Mouse (Mus musculus) right cerebral cortex, postnatal 4 days (tissue): Measurements from ENCODE around the gene Ccnd1.

Experiments used
- DNase-seq: peaks from one replicate; pipeline ENCODE4 v3.0.0-alpha.2; 2022

The Ccnd1 gene

DNA sequence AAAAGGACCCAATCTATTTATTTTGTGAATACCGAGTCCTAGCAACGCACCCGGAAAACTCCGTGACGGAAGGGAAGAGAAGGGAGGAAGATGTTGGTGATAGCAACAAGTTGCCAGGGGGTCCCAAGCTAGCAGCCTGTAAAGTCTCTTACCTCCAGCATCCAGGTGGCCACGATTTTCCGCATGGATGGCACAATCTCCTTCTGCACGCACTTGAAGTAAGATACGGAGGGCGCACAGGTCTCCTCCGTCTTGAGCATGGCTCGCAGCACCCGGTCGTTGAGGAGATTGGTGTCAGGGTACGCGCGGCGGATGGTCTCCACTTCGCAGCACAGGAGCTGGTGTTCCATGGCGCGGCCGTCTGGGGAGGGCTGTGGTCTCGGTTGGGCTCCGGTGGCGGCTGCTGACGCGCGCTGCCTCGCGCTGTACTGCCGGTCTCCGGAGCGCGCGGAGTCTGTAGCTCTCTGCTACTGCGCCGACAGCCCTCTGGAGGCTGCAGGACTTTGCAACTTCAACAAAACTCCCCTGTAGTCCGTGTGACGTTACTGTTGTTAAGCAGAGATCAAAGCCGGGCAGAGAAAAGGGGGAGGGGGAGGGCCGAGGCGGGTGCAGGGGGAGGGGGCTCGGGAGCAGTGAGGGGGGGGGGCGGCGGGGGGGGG lies at the start of gene Ccnd1:
Ccnd1 (minus strand) TSS at position 582 of the 659 bp plus-strand sequence.
- DNase-seq = peak; percentile 63

DNA sequence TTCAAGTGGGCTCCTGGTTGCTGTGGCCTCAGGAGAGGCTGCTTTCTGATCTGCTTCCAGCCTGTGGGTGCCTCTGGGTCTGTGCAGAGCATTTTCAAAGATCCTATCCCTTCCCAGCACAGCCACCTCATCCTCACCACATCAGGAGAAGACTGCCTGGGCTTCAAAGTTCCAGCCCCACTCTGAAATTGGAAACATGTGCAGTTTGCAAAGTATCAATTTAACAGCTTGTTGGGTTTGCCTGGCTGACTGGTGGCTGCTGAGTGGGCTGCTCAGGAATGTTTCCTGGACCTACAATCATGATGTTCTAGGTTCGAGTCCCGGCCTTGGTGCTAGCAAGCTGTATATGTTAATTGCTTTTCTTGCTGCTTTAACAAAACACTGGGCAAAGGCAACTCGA lies 49.1 kb upstream of the Ccnd1 start:
- no peak for DNase-seq

DNA sequence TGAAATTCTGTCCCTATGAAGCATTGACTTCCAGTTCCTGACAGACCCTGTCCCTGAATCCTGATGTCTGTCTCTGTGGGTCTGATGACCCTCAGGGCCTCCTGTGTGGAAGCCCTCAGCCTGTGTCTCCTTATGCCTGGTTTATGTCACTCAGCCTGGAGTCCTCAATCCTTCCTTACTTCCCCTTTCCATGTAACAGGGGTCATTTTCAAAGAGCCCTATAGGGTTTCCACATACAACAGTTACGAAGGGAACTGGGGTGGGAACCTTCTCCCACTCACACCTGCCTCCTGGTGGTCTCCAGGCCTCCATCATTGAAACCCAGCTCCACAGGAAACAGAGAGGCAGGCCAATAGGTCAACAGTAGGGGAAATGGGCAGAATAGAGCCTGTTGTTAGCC lies 45.4 kb upstream of the Ccnd1 start:
- DNase-seq = no peak

DNA sequence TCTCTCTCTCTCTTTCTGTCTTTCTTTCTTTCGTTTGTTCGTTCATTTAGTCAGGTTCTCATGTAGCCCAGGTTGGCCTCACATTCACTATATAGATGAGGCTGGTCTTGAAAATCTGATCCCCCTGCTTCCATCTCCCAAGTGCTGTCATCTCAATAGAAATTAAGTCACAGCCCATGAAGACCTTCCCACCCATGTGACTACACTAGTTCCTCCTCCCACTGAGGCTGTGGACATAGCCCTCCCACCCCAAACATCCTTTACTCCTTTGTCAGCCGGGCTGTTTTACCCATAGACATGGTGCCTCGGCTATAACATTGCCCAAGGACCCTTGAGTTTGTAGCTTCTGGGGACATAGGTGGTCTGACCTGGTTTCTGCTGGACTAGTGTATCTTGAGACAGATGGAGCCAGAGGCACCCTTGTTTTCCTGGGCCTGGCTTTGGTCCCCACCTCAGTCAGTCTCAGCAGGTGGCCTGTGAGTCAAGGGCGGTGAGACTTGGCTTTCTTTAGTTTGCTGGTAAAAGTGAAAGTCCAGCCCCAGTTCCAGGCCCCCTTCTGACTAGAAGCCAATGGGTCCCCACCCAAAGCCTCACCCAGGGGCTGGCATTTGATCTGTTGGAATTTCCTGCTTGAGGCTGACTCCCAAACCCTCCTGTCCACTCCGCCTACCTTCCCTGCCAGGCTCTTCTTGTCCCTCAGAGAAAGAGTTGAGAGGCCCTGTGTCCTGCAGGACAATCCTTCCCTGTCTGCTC lies 42.8 kb upstream of the Ccnd1 start:
- no peak for DNase-seq

DNA sequence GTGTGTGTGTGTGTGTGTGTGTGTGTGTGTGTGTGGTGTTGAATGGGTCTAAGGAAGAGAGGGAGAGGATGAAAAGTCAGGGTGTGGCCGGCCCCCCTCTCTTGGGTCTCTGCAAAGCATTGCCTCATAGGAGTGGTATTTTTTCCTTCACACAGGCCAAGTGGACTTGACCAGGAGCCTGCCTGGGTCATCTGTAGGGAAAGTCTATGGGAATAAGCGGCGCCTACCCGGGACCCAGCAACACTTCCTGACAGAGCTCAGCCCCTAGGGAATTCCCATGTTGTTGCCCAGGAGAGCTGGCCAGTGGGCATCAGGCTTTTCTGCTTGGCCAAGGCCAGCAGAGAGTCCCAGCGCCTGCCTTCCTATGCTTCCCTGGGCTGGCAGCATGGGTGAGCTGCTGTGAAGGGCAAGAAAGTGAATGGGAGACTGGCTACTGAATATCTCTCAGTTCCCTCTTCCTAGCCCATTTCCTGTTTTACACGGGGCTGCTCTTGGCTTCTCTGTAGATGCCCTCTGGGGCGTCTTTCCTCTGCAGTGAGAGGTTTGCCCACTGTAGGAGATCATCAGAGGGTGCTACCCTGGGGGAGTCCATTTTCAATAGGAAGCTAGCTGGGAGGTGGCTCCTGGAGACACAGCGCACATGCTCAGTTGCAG lies 41.8 kb upstream of the Ccnd1 start:
- no peak for DNase-seq

DNA sequence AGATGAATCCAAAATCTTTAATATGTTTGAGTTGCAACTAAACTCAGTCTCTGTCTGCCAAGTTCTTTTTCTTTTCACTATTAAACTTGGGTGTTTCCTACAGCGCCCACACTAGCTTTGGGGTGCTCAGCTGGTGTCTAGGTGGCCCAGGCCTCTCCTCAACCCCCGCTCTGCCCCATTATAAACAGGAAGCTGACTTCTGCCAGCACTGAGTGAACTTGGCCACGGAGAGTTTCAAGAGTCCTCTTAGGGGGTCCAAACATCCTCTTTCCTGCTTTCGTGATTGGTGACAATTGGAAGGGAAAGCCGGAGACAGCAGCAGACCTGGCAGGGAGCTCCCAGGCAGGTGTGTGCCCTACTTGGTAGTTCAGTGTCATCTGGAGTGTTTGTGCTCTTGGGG lies 40.1 kb upstream of the Ccnd1 start:
- DNase-seq = no peak

DNA sequence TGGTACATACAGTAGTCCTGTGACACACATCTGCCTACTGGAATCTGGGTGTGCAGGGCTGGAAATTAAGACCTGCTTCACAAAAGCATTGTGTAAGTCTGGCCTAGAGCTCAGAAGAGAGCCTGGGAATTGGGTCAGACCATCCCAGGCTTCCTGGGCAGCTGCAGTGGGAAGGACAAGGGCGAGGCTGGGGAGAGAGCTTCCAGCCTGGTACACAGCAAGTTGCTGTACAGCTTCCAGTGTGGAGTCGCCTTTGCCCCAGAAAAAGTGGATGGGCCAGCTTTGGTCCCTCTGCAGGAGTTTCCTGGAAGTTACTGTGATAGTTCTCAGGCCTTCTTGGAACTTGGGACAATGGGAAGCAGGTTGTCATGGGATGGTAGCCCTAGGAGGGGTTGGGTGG lies 37.4 kb upstream of the Ccnd1 start:
- no peak for DNase-seq

DNA sequence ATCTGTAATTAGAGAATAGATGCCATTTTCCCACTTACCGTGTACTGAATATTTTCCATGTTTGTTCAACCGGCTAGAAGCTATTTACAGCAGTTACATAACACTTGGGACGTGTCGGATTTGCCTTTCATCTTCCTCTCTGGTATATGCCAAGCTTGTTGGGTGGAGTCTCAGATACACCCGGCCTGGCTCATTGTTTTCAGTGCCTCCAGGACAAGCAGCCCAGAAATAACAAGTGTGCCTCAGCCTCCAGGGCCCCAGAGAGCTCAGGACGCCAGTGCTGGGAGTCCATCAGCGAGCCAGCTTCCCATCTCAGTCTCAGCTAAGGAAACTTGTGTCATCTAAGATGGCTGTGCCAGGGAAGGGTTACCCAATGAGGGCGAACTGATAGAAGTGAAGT lies 33.7 kb upstream of the Ccnd1 start:
- DNase-seq = no peak

DNA sequence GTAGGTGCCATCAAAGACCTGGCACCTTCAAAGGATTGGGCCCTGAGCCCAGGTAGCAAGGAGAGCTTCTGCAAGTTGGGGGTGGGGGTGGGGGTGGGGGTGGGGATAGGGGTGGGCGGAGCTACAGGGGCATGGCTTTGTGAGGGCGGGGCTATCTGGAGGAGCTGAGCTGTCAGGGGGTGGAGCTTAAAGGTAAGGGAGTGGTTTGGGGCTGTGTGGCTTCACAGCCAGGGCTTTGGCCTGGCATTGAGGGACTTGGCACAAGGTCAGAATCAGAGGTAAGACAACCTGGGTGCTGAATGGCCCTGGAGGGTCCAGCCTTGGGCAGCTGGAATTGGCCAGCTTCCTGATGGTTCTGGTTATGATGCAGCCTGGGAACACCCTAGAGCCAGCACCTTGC lies 32.0 kb upstream of the Ccnd1 start:
- no peak for DNase-seq

DNA sequence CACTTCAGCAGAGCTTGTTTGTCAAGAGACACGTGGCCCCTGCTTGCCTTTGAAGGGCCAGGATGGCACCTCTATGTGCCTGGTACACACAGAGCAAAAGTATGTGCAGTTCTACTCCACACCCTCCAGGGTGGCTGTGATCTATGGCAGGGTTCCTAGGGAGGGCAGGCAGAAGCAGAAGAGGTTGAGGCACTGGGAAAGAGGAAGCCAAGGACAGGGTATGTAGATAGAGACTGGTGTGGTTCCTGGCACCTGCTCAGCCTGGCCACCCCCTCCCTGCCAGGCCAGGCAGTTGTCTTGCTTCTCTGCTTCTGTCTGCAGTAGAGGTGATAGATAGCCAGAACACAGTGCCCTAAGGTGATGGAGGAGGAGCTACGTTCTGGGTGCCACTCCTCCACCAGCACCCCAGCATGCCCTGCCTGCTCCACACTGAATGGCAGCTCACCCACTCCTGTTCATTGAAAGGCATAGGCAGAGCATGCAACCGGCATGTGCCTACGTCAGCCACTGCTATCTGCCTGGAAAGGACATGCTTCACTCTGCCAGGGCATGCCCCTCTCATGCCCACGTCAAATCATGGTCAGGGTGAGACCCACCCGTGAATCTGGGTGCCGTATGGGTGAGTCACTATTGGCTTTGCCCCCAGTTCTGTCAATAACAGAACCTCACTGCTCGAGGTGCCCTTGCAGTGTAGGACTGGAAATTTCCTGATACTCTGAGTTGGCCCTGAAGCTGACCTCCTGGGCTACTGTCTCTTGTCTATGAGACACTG lies 31.5 kb upstream of the Ccnd1 start:
- DNase-seq = no peak

DNA sequence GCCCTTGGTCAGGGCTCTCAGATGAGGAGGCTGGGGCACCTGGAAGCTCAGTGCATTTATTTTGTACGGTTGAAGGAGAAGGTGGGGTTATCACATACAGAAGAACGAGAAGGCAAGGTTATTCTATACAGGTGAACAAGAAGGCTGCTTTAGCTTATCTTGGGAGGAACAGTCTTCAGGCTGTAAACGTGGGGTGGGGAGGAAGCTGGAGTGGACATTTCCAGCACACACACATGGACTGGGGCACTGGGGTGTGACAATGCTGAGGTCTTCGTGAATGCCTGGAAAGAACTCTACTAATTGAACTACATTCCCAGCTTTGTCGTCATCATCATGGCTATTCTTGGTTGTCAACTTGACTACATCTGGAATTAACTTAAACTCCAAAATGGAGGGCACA lies 26.2 kb upstream of the Ccnd1 start:
- no peak for DNase-seq

DNA sequence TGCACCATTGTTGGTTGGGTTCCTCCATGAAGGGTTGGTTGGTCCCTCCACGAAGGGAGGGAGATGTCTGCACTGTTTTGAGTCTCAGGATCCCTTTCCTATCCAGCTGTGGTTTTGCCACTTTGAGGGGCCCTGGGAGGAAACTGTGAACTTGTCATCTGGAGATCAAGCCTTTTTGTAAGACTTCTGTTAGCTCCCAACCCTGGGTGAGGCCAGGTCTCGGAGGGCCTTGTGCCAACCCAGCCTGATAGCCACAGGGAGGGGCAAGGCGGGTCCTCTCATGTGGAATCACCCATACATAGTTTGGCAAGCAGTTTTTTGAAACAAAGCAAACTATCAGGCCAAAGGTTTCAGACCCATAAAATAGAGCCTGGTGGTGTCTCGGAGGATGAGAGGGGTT lies 24.6 kb upstream of the Ccnd1 start:
- no peak for DNase-seq

DNA sequence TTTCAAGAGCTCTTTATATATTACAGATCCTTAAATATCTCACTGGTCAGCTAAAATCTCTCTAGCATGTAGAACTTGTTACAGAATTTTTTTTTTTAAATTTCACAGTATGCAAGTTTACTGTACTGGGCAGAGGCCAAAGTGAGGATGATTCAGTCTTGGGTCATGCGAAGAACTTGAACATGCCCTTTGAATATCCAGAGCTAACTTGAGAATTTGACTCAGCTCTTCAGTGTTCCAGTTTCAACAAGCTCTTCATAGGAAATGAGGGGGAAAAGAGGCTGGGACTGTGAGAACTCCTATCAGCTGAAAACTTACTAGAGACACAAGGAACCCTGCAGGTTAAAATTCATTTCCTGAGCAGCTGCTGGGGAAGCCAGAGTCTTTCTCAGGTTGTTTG lies 24.2 kb upstream of the Ccnd1 start:
- DNase-seq = no peak

DNA sequence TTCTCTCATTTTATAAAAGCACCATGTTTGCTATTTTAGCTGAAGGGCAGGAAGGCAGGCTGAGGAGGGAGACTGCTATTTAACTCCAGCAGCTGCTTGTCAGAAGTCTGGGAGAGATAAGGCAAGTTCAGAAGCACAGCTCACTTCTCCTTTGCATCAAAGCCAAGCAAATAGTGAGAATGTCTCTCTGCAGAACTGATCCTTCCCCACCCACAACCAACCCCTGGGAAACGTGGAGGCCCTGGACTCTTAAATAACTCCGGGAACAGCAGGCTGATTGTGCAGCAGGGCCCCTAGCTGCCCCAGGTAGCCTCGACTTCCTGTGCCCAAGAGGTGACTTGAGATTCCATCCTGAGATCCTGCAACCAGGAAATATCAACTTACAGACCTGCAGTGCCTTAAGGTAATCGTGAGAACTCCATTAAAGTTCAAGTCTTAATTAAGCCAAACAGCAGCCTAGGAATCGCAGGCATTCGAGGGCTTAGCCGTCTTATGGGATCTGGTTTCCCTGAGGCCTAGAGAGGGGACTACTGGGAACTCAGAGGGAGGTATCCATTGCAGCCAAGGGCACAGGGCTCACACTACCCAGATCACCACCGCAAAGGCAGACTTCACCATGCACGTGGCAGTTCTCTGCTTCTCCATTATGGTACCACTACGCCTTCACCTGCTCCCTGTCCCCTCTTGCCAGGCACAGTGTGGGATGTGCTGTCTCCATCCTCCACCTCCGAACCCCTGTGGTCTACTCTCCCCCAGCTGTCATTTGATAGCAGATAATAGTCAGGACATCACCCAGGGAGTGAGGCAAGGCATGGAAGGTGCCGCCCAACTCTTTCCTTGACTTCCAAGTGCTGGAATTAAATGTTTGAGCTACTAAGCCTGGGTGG lies 19.0 kb upstream of the Ccnd1 start:
- DNase-seq = no peak

DNA sequence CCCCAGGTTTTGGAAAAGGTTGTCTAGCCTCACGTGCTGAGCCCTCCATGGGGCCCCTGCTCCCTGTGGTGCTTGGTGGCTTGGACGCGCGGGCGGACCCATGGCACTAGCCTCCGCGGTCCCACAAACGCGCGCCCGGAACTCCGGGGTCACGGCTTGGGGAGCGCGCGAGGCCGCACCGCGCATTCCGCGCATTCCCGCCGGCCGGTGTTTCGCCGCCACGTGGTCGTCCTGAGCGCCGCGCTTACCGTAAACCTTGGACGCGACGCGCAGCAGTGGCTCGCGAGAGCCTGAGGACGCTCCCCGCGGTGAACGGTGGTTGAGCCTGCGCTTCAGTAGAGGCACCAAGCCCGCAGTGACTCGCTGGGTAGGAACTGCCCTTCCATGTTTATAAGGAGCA lies 3.5 kb upstream of the Ccnd1 start:
- DNase-seq = peak; percentile 69

DNA sequence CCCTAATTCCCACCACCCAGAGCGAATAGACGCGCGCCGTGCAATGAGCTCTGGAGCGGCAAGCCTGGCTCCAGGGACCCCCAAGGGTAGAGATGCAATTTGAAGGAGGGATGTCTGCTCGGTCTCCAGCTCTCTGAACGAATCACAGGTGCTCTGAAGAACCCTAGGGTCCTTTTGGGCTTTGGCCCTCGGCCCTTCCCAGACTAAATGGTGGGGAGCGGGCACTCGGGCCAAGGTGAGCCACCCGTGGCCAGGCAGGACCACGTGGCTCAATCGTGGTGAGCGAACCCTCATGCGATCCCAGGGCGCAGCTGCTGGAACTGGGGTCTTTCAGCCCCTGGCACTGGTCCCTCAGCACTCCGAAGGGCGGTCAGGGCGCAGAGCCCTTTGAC lies 3.0 kb upstream of the Ccnd1 start:
- DNase-seq = no peak

DNA sequence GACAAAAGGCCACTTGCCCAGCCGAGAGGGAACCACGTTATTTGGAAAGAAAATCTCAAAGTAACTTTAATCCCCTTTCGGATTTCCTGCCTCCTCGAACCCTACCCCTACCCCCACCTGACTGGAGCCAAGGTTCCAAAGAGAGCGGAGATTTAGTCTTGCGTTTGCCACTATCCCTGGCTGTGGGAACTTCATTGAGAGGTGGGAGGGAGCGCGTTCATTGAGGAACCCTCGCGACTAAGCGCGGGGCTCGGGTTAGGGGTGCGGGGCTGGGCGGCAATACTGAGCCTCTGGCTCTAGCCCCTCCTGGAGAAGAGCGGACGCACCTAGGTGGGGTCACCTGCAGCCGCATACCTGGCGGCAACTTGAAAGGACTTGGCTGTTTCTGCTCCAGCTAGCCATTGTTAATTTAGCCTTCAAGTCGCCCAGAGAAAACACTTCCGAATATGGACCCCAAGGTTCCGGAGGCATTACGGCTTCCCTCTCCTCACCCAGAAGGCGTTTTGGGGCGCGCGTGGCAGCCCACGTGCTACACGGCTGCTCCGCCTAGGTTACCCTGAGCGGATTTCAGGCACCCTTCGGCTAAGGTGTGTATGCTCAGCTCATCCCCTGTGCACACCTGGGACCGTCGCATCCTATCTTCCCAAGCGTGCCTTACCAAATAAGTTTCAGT lies 2.5 kb upstream of the Ccnd1 start:
- no peak for DNase-seq

DNA sequence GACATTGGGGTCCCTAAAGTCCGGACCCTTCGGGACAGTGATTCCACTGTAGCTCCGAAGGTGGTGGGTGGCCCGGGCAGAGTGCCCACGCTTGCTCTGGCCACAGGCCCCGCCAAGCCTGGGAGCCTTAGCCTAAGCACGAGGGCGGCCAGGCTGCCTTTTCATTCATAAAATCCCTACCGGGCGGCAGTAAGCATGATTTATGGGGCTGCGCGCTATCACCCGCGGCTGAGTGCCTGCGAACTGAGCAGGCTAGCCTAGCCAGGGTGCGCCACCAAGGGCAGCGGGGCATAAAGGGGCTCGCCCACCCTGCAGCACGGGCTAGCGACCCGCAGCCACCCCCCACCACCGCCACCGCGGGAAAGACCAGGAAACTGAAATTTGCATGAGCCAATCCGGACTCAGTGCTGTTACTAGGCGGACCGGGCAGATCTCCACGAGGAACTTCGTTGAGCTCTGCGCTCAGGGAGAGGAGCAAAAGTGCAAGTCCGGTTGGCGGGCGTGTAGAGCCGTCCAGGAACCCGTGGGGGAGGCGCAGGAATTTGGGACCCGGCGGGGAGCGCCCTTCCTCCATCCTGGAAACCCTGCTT lies 1.6 kb upstream of the Ccnd1 start:
- DNase-seq = peak; percentile 75

DNA sequence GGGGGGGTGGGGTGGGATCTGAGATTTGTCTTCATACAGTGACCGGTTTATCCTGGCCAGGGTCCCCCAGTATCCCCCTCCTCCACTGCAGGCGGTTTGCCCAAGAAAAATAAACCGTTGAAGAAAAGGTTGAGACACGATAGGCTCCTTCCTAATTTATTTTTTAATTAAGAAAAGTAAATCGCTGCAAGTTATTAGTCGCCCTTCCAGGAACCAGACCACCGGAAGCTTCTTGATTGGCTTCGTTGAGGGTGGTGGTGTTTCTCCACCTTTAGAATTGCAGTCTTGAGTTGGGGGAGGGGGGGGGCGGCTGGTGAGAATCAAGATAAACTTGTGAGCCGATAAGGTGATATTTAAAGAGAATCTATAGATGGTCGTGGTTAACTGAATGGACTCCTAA lies 860 bp upstream of the Ccnd1 start:
- no peak for DNase-seq

DNA sequence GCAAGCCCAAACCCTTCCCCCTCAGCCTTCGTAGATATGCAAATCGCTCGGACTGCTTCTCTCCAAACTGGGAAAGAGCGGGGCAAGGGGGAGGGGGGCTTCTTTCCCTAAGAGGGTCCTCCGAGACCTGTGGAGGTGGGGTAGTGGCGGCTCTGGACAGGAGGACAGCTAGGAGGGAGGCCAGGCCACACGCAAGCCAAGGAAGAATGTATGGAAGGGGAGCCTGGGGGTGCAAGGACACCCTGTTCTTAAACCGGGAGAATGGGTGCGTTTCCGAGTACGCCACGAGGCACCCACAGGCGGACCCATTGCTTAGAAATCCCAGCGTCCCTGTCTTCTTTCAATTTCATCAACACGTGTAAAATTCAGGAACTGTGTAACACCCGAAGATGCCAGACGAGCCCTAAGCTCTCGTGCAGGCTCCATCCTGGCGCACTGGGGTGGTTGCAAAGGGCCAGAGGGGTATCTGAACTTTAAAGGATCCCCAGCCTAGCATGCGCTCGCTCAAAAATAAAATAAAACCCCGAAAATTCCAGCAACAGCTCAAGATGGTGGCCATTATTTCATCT lies 362 bp upstream of the Ccnd1 start:
- no peak for DNase-seq

DNA sequence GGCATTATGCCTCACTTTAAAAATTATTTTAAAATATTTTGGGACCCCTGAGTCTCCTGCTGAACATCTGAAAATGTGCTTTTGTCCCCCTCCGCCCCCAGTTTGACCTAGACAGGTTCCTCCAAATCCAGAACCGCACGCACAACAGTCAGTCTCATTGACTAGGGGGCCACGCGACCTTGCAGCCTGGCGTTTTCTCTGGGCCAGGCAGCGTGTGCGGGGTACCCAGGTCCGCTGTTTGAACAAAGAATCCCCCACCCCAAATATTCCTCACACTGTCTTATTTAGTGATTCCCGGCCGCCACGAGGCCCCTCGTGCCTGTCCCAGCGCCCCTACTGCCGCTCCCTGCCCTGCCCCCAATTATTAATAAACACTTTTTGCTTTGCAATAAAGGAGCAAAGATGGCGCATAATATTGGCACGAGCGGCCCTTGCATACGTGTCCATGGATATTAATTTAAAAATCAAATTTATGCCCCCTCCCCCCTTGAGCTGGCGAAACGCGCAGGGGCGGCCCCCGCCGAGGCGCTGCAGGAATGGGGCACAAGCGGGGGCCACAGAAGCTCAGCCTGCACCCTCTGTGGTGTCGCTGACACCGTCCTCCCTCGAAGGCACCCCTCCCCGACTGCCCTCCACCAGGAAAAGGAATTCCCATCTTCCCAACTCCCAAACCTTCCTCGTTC lies 923 bp downstream of the Ccnd1 start:
- DNase-seq = no peak
